Mouse (Mus musculus) heart, postnatal 0 days (tissue): ENCODE data around the gene Gab2. TPM values are rescaled to one million over a fixed set of nuclear protein-coding genes. Genes with fewer than 3 reads are reported as not detected.

ENCODE experiments used
- ATAC-seq: fragments of 200-750 bp; cut with Nextera tagmentation; 2 replicates; pipeline ENCODE4 v1.8.0; 2017; ENCODE audit warnings: low read depth, moderate number of reproducible peaks, moderate library complexity; ENCODE audit not compliant: insufficient read depth
- DNase-seq: peaks from one replicate; pipeline ENCODE4 v3.0.0-alpha.2; 2016; ENCODE audit warnings: low spot score
- H3K27ac ChIP-seq: fragments of 300-500 bp; sonication (generic); 2 replicates; pipeline ENCODE4 v1.5.1; 2014; ENCODE audit warnings: low read depth, mild to moderate bottlenecking
- H3K27me3 ChIP-seq: fragments of 300-500 bp; sonication (generic); 2 replicates; pipeline ENCODE4 v1.6.1; 2014; ENCODE audit warnings: low read length, mixed read lengths; ENCODE audit not compliant: control insufficient read depth, insufficient read depth
- H3K36me3 ChIP-seq: fragments of 300-500 bp; sonication (generic); replicated peaks from 2 replicates; pipeline ENCODE4 v1.6.1; 2014; ENCODE audit warnings: low read length, mixed read lengths; ENCODE audit not compliant: control insufficient read depth, insufficient read depth
- H3K4me1 ChIP-seq: fragments of 300-500 bp; sonication (generic); 2 replicates; pipeline ENCODE4 v1.6.1; 2014; ENCODE audit warnings: antibody characterized with exemption; ENCODE audit not compliant: control insufficient read depth, insufficient read depth
- H3K4me2 ChIP-seq: fragments of 300-500 bp; sonication (generic); 2 replicates; pipeline ENCODE4 v1.6.1; 2014; ENCODE audit warnings: low read depth, mild to moderate bottlenecking, low read length, moderate library complexity
- H3K4me3 ChIP-seq: fragments of 300-500 bp; sonication (generic); 2 replicates; pipeline ENCODE4 v1.5.1; 2014; ENCODE audit warnings: low read depth, low read length
- H3K9ac ChIP-seq: fragments of 300-500 bp; sonication (generic); replicated peaks from 2 replicates; pipeline ENCODE4 v1.6.1; 2014; ENCODE audit warnings: low read depth, low read length, mixed read lengths
- H3K9me3 ChIP-seq: fragments of 300-500 bp; sonication (generic); replicated peaks from 2 replicates; pipeline ENCODE4 v1.6.1; 2016; ENCODE audit warnings: low read length; ENCODE audit not compliant: control insufficient read depth
- CTCF ChIP-seq: IDR thresholded peaks from 2 replicates; pipeline ENCODE4 v1.5.1; 2016; ENCODE audit warnings: antibody characterized with exemption, control low read depth, low read depth
- EP300 ChIP-seq: IDR thresholded peaks from 2 replicates; pipeline ENCODE4 v1.6.1; 2016; ENCODE audit warnings: antibody characterized with exemption, low read depth
- WGBS: fragments of 180-500 bp; shearing (Covaris S2); extraction: QIAGEN DNeasy Blood & Tissue Kit; methylation state at CpG from one replicate; pipeline ENCODE4 v1.1.7; 2014; 5-methylcytosine and 5-hydroxymethylcytosine counted together
- polyA plus RNA-seq: library from polyadenylated mRNA; unstranded; fragments of >200 nt; fragmentation: Nextera tagmentation; extraction: Ambion mirVana; gene quantifications from 2 replicates; pipeline ENCODE4 v1.2.1, GENCODE M21; 2015
- total RNA-seq: library from RNA; depleted of rRNA; stranded (reverse); fragments of >200 nt; gene quantifications from 2 replicates; pipeline ENCODE4 v1.2.3, GENCODE M21; 2014; ENCODE audit warnings: low replicate concordance

Gene Gab2
- total and polyA plus RNA-seq, 2 experiments from 2014 or later = 4.9 to 13.4 TPM

GRCm38 (mm10) chr7:97313364-97313995 is 232.1 kb downstream of the Gab2 start:
- Histone ChIP-seq H3K4me2 (no peak overlapping the region), H3K36me3 (peaks cover 29% of the 10 kb centered on the region), H3K4me1 (no peaks in the 10 kb centered on the region), H3K9ac (no peak overlapping the region), H3K27ac (no peak overlapping the region), H3K9me3 (no peaks in the 10 kb centered on the region), H3K4me3 (no peak overlapping the region), H3K27me3 (no peaks in the 10 kb centered on the region)
- TF ChIP-seq EP300 (no peak), CTCF (no peak)
- DNase-seq (no peak), ATAC-seq (no peak)
- WGBS = 63% methylated on average over 7 of the region's 7 CpGs

GRCm38 (mm10) chr7:97314646-97315045 is 233.3 kb downstream of the Gab2 start:
- H3K36me3 ChIP-seq = peaks cover 18% of the 10 kb centered on the region
- 84% methylated on average over 5 of the region's 5 CpGs for WGBS
- H3K27ac ChIP-seq = no peak overlapping the region
- TF ChIP-seq CTCF (no peak), EP300 (no peak)
- DNase-seq = no peak
- H3K9me3 ChIP-seq = no peaks in the 10 kb centered on the region
- no peaks in the 10 kb centered on the region for H3K4me1 ChIP-seq
- H3K27me3 ChIP-seq = no peaks in the 10 kb centered on the region
- no peak overlapping the region for H3K4me2 ChIP-seq
- H3K4me3 ChIP-seq = no peak overlapping the region
- no peak overlapping the region for H3K9ac ChIP-seq
- no peak for ATAC-seq

- Histone ChIP-seq H3K36me3 (peaks cover 8% of the 10 kb centered on the region), H3K4me2 (no peak overlapping the region), H3K27ac (no peak overlapping the region), H3K9ac (no peak overlapping the region), H3K27me3 (no peaks in the 10 kb centered on the region), H3K4me1 (no peaks in the 10 kb centered on the region), H3K4me3 (no peak overlapping the region), H3K9me3 (no peaks in the 10 kb centered on the region)
- no peak for TF ChIP-seq CTCF
- TF ChIP-seq EP300 = no peak
- 87% methylated on average over 6 of the region's 6 CpGs for WGBS
- ATAC-seq (no peak), DNase-seq (no peak)
Observed at GRCm38 (mm10) chr7:97315656-97316055, 234.3 kb downstream of the Gab2 start.

GRCm38 (mm10) chr7:97317706-97318105 is 236.3 kb downstream of the Gab2 start:
- H3K4me1 ChIP-seq = no peaks in the 10 kb centered on the region
- TF ChIP-seq CTCF (no peak), EP300 (no peak)
- H3K27me3 ChIP-seq = no peaks in the 10 kb centered on the region
- no peak overlapping the region for H3K27ac ChIP-seq
- ATAC-seq (no peak), DNase-seq (no peak)
- 73% methylated on average over 3 of the region's 3 CpGs for WGBS
- H3K4me2 ChIP-seq = no peak overlapping the region
- H3K9ac ChIP-seq = no peak overlapping the region
- H3K36me3 ChIP-seq = 0 out of 2 replicates have a peak, but pooled peaks cover 2% of the 10 kb centered on the region
- H3K9me3 ChIP-seq = no peaks in the 10 kb centered on the region
- H3K4me3 ChIP-seq = no peak overlapping the region

- ATAC-seq = no peak
- Histone ChIP-seq H3K27ac (no peak overlapping the region), H3K4me2 (no peak overlapping the region), H3K27me3 (peaks cover 34% of the 10 kb centered on the region), H3K9ac (no peak overlapping the region), H3K4me3 (no peak overlapping the region), H3K36me3 (peaks cover 3% of the 10 kb centered on the region; the same call in 1 of the 2 replicates), H3K4me1 (no peaks in the 10 kb centered on the region), H3K9me3 (no peaks in the 10 kb centered on the region)
- WGBS = 88% methylated on average over 8 of the region's 8 CpGs
- no peak for DNase-seq
- no peak for TF ChIP-seq CTCF
- no peak for TF ChIP-seq EP300
Observed at GRCm38 (mm10) chr7:97324342-97324741, 243.0 kb downstream of the Gab2 start.
